Mouse (Mus musculus) forebrain, embryonic 12.5 days (tissue): Measurements from ENCODE around the gene Insl5. TPM values are rescaled to one million over a fixed set of nuclear protein-coding genes. Genes with fewer than 3 reads are reported as not detected.

ENCODE experiments used
- ATAC-seq: fragments of 200-750 bp; cut with Nextera tagmentation; 2 replicates; pipeline ENCODE4 v1.8.0; 2017; ENCODE audit warnings: moderate TSS enrichment; ENCODE audit not compliant: low FRiP score
- H3K27ac ChIP-seq: fragments of 300-500 bp; sonication (generic); 2 replicates; pipeline ENCODE4 v1.5.1; 2016; ENCODE audit warnings: mild to moderate bottlenecking
- H3K27me3 ChIP-seq: fragments of 300-500 bp; sonication (generic); 2 replicates; pipeline ENCODE4 v1.6.1; 2016; ENCODE audit warnings: mild to moderate bottlenecking
- H3K36me3 ChIP-seq: fragments of 300-500 bp; sonication (generic); replicated peaks from 2 replicates; pipeline ENCODE4 v1.6.1; 2016; ENCODE audit warnings: mild to moderate bottlenecking
- H3K4me1 ChIP-seq: fragments of 300-500 bp; sonication (generic); 2 replicates; pipeline ENCODE4 v1.6.1; 2016
- H3K4me2 ChIP-seq: fragments of 300-500 bp; sonication (generic); 2 replicates; pipeline ENCODE4 v1.6.1; 2016; ENCODE audit warnings: mild to moderate bottlenecking, moderate library complexity
- H3K4me3 ChIP-seq: fragments of 300-500 bp; sonication (generic); replicated peaks from 2 replicates; pipeline ENCODE4 v1.5.1; 2016; ENCODE audit warnings: mild to moderate bottlenecking
- H3K9ac ChIP-seq: fragments of 300-500 bp; sonication (generic); 2 replicates; pipeline ENCODE4 v1.6.1; 2016; ENCODE audit warnings: mild to moderate bottlenecking
- H3K9me3 ChIP-seq: fragments of 300-500 bp; sonication (generic); 2 replicates; pipeline ENCODE4 v1.6.1; 2016
- WGBS: fragments of 180-500 bp; shearing (Covaris S2); methylation state at CpG from one replicate; pipeline ENCODE4 v1.1.7; 2016; 5-methylcytosine and 5-hydroxymethylcytosine counted together
- polyA plus RNA-seq: library from polyadenylated mRNA; unstranded; fragments of >200 nt; fragmentation: Nextera tagmentation; extraction: Ambion mirVana; gene quantifications from 2 replicates; pipeline ENCODE4 v1.2.1, GENCODE M21; 2016

The Insl5 gene
- polyA plus RNA-seq, 1 experiment from 2014 or later = not detected

DNA sequence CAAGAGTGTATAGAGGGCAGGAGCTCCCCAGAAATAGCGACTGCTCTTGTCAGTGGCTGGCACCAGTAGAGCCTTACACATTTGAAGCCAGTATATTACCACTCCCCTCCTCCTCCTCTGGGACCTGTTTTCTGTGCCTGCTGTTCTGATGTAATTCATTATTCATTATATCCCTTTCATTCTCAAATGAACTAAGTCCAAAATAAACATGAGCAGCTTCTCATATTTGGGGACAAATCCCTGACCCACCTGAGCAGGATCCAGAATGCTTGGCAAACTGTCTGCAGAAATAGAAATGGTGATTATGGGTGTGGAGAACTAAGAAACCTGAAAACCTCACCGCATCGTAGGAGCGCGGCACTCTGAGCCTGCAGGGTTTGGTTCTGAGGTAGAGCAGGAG, 57.0 kb downstream of the Insl5 start:
- Histone ChIP-seq H3K9ac (no peak overlapping the region), H3K36me3 (no peaks in the 10 kb centered on the region), H3K4me1 (no peaks in the 10 kb centered on the region), H3K4me3 (no peak overlapping the region), H3K9me3 (no peaks in the 10 kb centered on the region), H3K27ac (no peak overlapping the region), H3K4me2 (no peak overlapping the region), H3K27me3 (peaks cover 16% of the 10 kb centered on the region)
- WGBS = 94% methylated on average over 5 of the region's 5 CpGs
- ATAC-seq = no peak

Other genes with a start within 250 kb of the Insl5 start
- 0.54 and 0.86 TPM in 2 replicates for gene Tctex1d1, start 48.2 kb downstream of the Insl5 start, polyA plus RNA-seq
- gene Mier1, start 87.5 kb upstream of the Insl5 start, polyA plus RNA-seq = 41.6 and 43.3 TPM in 2 replicates
- gene Wdr78, start 87.7 kb upstream of the Insl5 start, polyA plus RNA-seq = 5.6 and 5.8 TPM in 2 replicates
- 7.2 and 8.1 TPM in 2 replicates for gene Slc35d1, start 188.3 kb upstream of the Insl5 start, polyA plus RNA-seq